Mouse (Mus musculus) common myeloid progenitor, adult 5-6 weeks (primary cell): ENCODE data around the gene Slc25a16. TPM values are rescaled to one million over a fixed set of nuclear protein-coding genes. Genes with fewer than 3 reads are reported as not detected.

Experiments used
- ATAC-seq: replicated peaks from 2 replicates; pipeline ENCODE4 v1.8.0; 2016; ENCODE audit warnings: low read depth, mild to moderate bottlenecking, moderate TSS enrichment, inconsistent platforms; ENCODE audit not compliant: poor library complexity, severe bottlenecking
- total RNA-seq: library from RNA; stranded (forward); fragments of 200-1000, 187-1606 nt; gene quantifications from 2 replicates; pipeline ENCODE4 v1.2.3, GENCODE M21; 2017

Slc25a16 gene
- total RNA-seq = 18.1 and 20.7 TPM in 2 replicates

DNA sequence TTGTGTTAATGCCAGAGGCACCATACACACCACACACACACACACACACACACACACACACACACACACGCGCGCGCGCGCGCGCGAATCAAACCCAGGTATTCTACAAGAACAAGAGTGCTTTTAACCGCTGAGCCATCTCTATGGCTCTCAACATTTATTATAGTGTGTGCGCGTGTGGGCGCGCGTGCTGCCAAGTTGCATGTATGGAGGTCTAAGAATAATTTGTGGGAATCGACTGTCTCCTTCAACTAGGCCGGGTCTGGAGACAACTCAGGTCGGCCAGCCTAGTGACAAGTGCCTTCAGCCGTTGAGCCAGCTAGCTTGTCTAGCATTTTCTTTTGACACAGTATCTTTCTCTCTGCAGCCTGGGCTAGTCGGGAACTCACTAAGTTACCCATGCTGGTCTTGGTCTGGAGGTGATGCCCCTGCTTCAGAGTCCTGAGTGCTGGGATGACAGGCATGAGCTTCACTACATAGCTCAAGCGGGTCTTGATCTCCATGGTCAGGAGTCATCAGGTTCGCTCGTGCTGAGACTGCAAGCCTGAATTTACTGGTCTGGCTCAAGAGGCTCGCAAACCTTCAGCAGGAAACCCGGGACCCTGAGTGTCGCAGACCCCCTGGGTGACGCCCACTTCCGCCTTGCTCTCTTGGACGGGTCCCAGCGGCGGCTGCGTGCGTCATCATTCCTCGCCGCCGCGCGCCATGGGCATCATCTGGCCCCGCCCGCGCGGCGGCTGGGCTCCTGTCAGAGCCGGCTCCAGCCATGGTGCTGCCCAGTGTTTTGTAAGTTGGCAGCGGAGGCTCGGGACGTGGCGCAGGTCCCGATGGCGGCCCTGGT, at the start of gene Slc25a16:
Slc25a16 (plus strand) TSS at position 709 of the 841 bp plus-strand sequence.
- peak; percentile 88 for ATAC-seq

- no peak for ATAC-seq
Observed at GRCm38 (mm10) chr10:62874828-62875227, 45.6 kb upstream of the Slc25a16 start.

- ATAC-seq = no peak
Observed at GRCm38 (mm10) chr10:62875565-62875964, 44.9 kb upstream of the Slc25a16 start.

- no peak for ATAC-seq
Observed at GRCm38 (mm10) chr10:62878056-62878455, 42.4 kb upstream of the Slc25a16 start.

DNA sequence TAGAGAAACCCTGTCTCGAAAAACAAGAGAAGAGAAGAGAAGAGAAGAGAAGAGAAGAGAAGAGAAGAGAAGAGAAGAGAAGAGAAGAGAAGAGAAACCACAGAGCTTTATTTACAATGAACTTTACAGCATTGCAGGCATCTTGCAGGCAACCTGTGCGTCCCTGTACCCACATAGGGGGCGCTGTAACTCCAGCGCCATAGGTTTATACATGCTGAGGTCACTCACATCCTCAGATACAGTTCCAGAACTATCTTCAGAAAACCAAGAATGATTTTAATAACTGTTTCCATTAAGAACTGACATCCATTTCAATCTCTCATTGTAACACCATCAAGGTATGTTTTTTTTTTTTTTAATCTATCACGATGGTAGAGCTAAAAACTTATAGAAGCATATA, 39.2 kb upstream of the Slc25a16 start:
- peak; percentile 63 for ATAC-seq

DNA sequence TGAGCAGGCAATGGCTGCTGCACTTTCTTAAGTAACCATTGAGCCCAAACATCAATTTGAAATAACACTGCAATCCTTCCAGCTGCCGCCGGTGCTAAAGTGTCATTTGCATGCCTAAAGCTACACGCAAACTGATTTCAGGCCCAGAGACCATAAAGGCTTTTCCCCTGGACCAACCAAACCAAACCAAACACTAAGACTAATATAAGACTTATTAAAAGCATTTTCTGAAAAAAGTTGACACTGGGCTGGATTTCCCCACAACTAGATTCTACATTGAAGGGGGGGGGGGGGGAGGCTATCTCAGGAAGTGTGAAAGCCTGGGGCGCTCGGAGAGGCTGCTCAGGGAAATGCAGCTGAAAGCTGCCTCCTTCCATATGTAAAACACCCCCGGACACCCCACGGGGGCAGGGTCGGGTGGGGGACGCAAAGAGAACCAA, 36.5 kb upstream of the Slc25a16 start:
- 0 out of 2 replicates have a peak, but pooled peaks have one; percentile 20 for ATAC-seq

DNA sequence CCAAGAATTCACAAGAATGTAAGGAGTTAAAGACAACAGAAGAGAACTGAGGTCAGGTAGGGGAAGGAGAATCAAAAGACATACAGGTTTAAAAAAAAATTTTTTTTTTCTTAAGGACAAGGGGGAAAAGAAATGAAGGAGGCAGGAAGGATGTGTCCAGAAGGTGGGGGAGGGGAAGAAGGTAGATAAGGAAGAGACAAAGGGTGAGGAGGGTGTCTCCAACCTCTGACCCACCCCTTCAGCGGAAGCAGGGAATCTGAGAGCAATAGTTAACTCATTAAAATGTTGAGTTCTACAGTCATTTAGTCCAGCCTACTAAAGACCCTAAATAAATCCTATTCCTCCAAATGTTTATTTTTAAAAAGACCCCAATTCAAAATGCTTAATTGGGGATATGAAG, 35.9 kb upstream of the Slc25a16 start:
- ATAC-seq = no peak

- no peak for ATAC-seq
Observed at GRCm38 (mm10) chr10:62885460-62885859, 35.0 kb upstream of the Slc25a16 start.

GRCm38 (mm10) chr10:62885969-62886798, 34.2 kb upstream of the Slc25a16 start:
- peak; percentile 51 for ATAC-seq

DNA sequence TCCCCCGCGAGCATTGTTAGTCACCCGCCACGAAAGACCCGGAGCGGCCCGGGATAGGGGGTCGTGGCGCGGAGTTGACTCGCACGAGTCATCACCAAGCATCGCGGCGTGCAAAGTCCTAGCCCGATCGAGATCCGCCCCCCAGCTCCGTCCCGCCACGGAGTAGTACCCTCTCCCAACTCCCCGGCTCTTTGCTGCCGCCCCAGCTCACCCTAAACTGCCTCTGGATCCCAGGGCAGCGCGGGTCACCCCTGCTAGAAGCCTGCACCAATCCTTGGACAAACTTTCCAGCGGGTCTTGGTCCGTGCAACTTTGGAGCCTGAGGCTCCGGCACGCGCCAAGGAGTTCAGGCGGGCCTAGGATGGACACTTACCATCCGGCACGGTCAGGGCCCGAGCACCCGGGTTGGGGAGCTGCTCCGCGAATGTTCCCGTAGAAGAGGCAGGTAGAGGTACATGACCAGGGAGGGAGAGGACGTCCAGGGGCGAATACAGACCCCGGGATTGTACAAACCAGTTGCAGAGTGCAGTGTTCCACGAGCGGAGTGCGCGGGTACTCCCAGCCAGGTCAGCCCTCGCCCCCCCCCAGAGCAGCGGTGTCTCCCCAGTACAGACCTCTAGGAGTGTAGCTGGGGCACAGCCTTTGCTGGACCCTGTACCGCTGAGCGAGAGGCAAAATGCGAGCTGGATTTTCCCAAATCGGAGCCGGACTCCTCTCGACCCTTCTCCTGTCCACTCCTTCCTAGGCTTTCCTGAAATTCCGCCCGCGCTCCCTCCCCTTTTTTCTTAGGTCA, 33.4 kb upstream of the Slc25a16 start:
- peak; percentile 45 for ATAC-seq

DNA sequence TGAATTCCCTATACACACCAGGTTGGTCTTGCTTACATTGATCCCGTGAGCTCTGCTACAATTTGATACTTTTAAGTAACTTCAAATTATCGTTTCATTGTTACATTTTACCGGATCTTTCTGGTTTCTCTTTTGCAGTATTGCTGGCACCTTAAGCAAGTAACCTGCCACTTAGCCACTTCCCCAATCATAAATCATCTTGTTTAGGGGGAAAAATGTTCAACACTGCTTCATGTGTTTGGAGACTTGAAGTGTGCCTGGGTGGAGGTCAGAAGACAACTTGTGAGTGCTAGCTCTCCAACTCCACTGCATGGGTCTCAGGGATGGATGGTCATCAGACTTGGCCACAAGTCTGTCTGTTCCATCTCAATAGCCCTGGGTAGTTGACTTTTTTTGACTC, 29.4 kb upstream of the Slc25a16 start:
- no peak for ATAC-seq

DNA sequence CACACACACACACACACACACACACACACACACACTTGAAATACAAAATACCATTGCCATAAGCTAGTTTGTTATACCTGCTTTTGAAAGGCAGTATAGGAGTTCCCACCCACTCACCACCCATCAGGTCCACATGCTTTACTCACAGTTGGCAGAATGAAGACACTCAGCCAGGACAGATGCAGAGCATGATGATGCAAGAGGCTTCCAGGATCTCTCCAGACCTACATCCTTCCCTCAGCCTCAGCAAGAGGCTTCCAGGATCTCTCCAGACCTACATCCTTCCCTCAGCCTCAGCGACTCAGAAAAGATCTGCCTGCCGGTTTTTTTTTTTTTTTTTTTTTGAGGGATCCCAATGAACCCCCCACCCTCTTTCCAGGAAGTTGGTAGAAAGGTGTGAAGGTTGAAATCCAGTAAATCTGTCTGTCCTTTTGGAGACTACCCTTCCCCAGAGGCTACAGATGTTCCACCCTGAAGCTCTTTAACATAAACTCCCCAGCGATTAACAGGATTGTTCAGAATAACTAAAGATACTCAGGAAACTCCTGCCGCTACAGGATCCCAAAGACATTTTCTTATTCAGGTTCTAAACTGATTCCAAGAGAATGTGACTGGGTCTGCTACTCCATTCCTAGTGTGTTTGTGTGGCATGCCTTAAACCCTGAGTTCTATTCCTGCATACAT, 27.7 kb upstream of the Slc25a16 start:
- no peak for ATAC-seq

DNA sequence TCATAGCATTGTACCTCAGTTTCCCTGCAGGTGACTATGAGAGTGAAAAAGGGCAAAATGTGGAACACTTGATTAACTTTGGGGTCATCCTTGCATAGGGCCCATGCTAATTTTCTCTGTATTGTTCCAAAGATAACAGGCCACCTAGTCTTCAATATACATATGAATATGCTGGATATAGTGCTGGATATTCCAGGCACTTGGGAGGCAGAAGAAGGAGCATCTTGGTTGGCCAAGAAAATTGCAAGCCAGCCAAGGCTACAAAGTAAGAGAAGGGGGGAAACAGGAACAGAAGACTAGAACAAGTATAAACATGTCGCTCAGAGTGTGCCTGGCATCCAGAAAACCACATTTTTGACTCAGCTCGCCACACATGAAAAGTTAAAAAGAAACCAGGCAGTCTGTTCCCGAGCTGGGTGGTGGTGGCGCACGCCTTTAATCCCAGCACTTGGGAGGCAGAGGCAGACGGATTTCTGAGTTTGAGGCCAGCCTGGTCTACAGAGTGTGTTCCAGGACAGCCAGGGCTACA, 27.0 kb upstream of the Slc25a16 start:
- no peak for ATAC-seq

DNA sequence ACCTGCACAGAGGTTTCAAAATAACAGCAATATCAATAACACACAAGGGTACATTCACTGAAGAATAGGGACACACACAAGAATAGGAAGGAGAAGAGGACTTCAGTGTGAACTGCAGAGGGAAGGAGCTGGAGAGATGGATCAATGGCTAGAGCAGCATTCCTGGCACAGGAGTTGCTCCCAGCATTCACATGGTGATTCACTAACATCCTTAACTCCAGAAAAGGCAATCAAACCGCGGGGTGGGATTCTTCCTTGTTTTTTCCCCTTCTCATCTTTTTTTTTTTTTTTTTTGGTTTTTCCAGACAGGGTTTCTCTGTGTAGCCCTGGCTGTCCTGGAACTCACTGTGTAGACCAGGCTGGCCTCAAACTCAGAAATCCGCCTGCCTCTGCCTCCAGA, 26.0 kb upstream of the Slc25a16 start:
- ATAC-seq = no peak

DNA sequence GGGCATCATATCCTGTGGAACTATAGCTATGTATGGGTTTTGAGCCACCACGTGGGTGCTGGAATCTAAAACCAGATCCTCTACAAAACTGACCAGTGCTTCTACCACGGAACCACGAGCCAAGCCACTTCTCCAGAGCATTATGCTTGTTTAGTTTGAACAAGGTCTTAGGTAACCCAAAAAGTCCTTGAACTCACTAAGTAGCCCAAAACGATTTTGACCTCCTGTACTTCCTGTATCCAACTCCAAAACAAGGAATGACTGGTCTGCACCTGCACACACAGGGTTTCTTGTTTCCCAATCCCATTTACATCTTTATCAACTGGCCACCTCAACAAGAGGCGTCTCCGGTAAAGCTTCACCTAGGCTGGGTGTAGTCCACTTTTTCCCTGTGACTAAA, 25.0 kb upstream of the Slc25a16 start:
- peak; percentile 14; the same call in 1 of the 2 replicates for ATAC-seq

GRCm38 (mm10) chr10:62896035-62896434, 24.4 kb upstream of the Slc25a16 start:
- no peak for ATAC-seq

- ATAC-seq = no peak
Observed at GRCm38 (mm10) chr10:62896774-62897173, 23.7 kb upstream of the Slc25a16 start.

- no peak for ATAC-seq
Observed at GRCm38 (mm10) chr10:62897437-62897836, 23.0 kb upstream of the Slc25a16 start.

DNA sequence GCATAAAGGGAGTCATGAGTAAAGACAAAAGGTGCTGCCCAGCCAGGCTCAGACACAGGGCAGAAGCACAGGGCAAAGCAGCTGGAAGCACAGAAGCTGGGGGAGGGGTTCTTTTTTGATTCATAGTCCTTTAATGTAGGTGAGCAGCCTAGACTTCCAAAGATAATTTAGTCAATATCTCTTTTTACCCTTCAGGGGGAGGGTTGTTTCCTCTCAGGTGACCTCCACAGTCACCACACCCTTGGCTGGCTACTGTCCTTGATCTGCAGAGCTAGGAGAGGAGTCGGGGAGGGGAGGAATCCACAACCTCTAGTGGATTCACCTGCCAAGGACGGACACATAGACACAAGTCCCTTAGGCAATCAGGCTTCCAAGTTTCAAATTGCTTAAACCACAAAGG, 22.4 kb upstream of the Slc25a16 start:
- no peak for ATAC-seq
